Mouse (Mus musculus): Measurements from ENCODE around the gene Zbtb45.

Zbtb45 gene

GRCm38 (mm10) chr7:13010005-13010908 is at the start of gene Zbtb45:
Gene Zbtb45 (minus strand): TSS chr7:13010034.
- DNase-seq (ENCODE audit: low spot score in 2 of 2) = peak in 1 of 2 experiments; percentile 15

GRCm38 (mm10) chr7:13059536-13059935 is 49.7 kb upstream of the Zbtb45 start:
- DNase-seq (ENCODE audit: low spot score in 2 of 2) = no peak

GRCm38 (mm10) chr7:13056913-13057700 is 47.3 kb upstream of the Zbtb45 start:
- no peak for DNase-seq (ENCODE audit: low spot score in 2 of 2)

- DNase-seq (ENCODE audit: low spot score in 2 of 2) = peak; percentile 95 to 97
Measured at GRCm38 (mm10) chr7:13054287-13055010, 44.6 kb upstream of the Zbtb45 start, which contains the start of gene Mzf1. Gene Mzf1 (minus strand): TSS chr7:13054764.

- DNase-seq (ENCODE audit: low spot score in 2 of 2) = no peak
Measured at GRCm38 (mm10) chr7:13053961-13054286, 44.1 kb upstream of the Zbtb45 start.

GRCm38 (mm10) chr7:13053501-13053900 is 43.7 kb upstream of the Zbtb45 start:
- DNase-seq (ENCODE audit: low spot score in 2 of 2) = peak; percentile 6 to 8

GRCm38 (mm10) chr7:13053001-13053400 is 43.2 kb upstream of the Zbtb45 start:
- DNase-seq (ENCODE audit: low spot score in 2 of 2) = peak; percentile 11 to 12

- peak in 1 of 2 experiments; percentile 17 for DNase-seq (ENCODE audit: low spot score in 2 of 2)
Measured at GRCm38 (mm10) chr7:13046084-13046483, 36.2 kb upstream of the Zbtb45 start.

GRCm38 (mm10) chr7:13044254-13044625 is 34.4 kb upstream of the Zbtb45 start:
- DNase-seq (ENCODE audit: low spot score in 2 of 2) = peak in 1 of 2 experiments; percentile 23

GRCm38 (mm10) chr7:13043445-13044253 is 33.8 kb upstream of the Zbtb45 start:
- DNase-seq (ENCODE audit: low spot score in 2 of 2) = peak in 1 of 2 experiments; percentile 49

- no peak for DNase-seq (ENCODE audit: low spot score in 2 of 2)
Measured at GRCm38 (mm10) chr7:13043120-13043444, 33.2 kb upstream of the Zbtb45 start.

- DNase-seq (ENCODE audit: low spot score in 2 of 2) = no peak
Measured at GRCm38 (mm10) chr7:13042511-13042910, 32.7 kb upstream of the Zbtb45 start.

GRCm38 (mm10) chr7:13041256-13041655 is 31.4 kb upstream of the Zbtb45 start:
- no peak for DNase-seq (ENCODE audit: low spot score in 2 of 2)

- DNase-seq (ENCODE audit: low spot score in 2 of 2) = no peak
Measured at GRCm38 (mm10) chr7:13039181-13039580, 29.3 kb upstream of the Zbtb45 start.

- DNase-seq (ENCODE audit: low spot score in 2 of 2) = no peak
Measured at GRCm38 (mm10) chr7:13038621-13039169, 28.9 kb upstream of the Zbtb45 start.

GRCm38 (mm10) chr7:13037901-13038555 is 28.2 kb upstream of the Zbtb45 start, which contains the start of gene Ube2m:
Gene Ube2m (minus strand): TSS chr7:13038275.
- peak; percentile 98 to 100 for DNase-seq (ENCODE audit: low spot score in 2 of 2)

GRCm38 (mm10) chr7:13037366-13037765 is 27.5 kb upstream of the Zbtb45 start:
- peak in 1 of 2 experiments; percentile 60 for DNase-seq (ENCODE audit: low spot score in 2 of 2)

GRCm38 (mm10) chr7:13036806-13037205 is 27.0 kb upstream of the Zbtb45 start:
- DNase-seq (ENCODE audit: low spot score in 2 of 2) = no peak

GRCm38 (mm10) chr7:13035211-13035855 is 25.5 kb upstream of the Zbtb45 start:
- DNase-seq (ENCODE audit: low spot score in 2 of 2) = no peak
